Comparison of ENCODE assay signal across 8 mouse cellular contexts in genomic region chr3:65528614-65529470, GRCm38 (mm10). TPM values are rescaled to one million over a fixed set of nuclear protein-coding genes. Genes with fewer than 3 reads are reported as not detected.
DNase-seq lines count a peak whose midpoint lies in the region; ATAC-seq and TF ChIP-seq lines count a peak whose summit lies in the region.

No protein-coding gene starts in this region.

- no peaks in the 10 kb centered on the region for H3K9me3 ChIP-seq in E14TG2a.4 (ENCODE audit: low read length)
- H3K9me3 ChIP-seq in forebrain, embryonic 15.5 days: no peaks in the 10 kb centered on the region
- no peaks in the 10 kb centered on the region for H3K9me3 ChIP-seq in liver, embryonic 16.5 days (replicated peaks; ENCODE audit: control insufficient read depth, low read length)
- H3K9me3 ChIP-seq in neural tube, embryonic 12.5 days: no peaks in the 10 kb centered on the region
- H3K9me3 ChIP-seq in stomach, embryonic 16.5 days (replicated peaks; ENCODE audit: control insufficient read depth, low read length): no peaks in the 10 kb centered on the region

- intact Hi-C loops in heart, postnatal 14 days (cut with DNase I): loop anchor here (1.0 to 5.0 kb wide), 5 partner anchors 35 to 448 kb away; partner anchors contain the start of gene Ssr3

- WGBS in forebrain, embryonic 15.5 days: under 1% methylated on average over 93 of the region's 97 CpGs
- under 1% methylated on average over 97 of the region's 97 CpGs for WGBS in large intestine, adult 2 months
- WGBS in liver, embryonic 16.5 days (ENCODE audit: insufficient replicate concordance): 1% methylated on average over 87 of the region's 97 CpGs
- under 1% methylated on average over 95 of the region's 97 CpGs for WGBS in neural tube, embryonic 12.5 days
- under 1% methylated on average over 95 of the region's 97 CpGs for WGBS in stomach, embryonic 16.5 days

- TF ChIP-seq CTCF in E14TG2a.4 (conservative IDR thresholded peaks at IDR 0.05; ENCODE audit: low read length): no peak

- peaks cover 41% of the 10 kb centered on the region for H3K4me1 ChIP-seq in E14TG2a.4 (replicated peaks; ENCODE audit: low read depth, low read length)
- peaks cover 15% of the 10 kb centered on the region for H3K4me1 ChIP-seq in forebrain, embryonic 15.5 days
- H3K4me1 ChIP-seq in liver, embryonic 16.5 days (ENCODE audit: control insufficient read depth, low read depth, low read length): no peaks in the 10 kb centered on the region
- H3K4me1 ChIP-seq in neural tube, embryonic 12.5 days: peaks cover 3% of the 10 kb centered on the region; the same call in 1 of the 2 replicates
- H3K4me1 ChIP-seq in stomach, embryonic 16.5 days (ENCODE audit: control insufficient read depth, insufficient read depth, low read length): peaks cover 5% of the 10 kb centered on the region

- DNase-seq in c-Kit-positive CD71-positive TER-119-positive erythroid progenitor cells, embryonic 14.5 days (ENCODE audit: low spot score): peak; percentile 21
- peak; percentile 68 to 71 for DNase-seq in heart, postnatal 14 days
- peak; percentile 33 for DNase-seq in large intestine, adult 2 months (ENCODE audit: low read depth, low spot score)

- H3K27me3 ChIP-seq in E14TG2a.4 (ENCODE audit: insufficient read depth, low read length): peaks cover 5% of the 10 kb centered on the region; the same call in 1 of the 2 replicates
- H3K27me3 ChIP-seq in forebrain, embryonic 15.5 days: no peaks in the 10 kb centered on the region
- H3K27me3 ChIP-seq in liver, embryonic 16.5 days (ENCODE audit: control insufficient read depth, insufficient read depth, low read depth, low read length): no peaks in the 10 kb centered on the region
- no peaks in the 10 kb centered on the region for H3K27me3 ChIP-seq in neural tube, embryonic 12.5 days (replicated peaks)
- H3K27me3 ChIP-seq in stomach, embryonic 16.5 days (ENCODE audit: control insufficient read depth, insufficient read depth, low read length): no peaks in the 10 kb centered on the region

- peak overlapping the region; percentile 84 for H3K4me2 ChIP-seq in forebrain, embryonic 15.5 days (replicated peaks)
- H3K4me2 ChIP-seq in liver, embryonic 16.5 days (ENCODE audit: low read depth, low read length): peak overlapping the region; percentile 92
- peak overlapping the region; percentile 73 for H3K4me2 ChIP-seq in neural tube, embryonic 12.5 days (replicated peaks)
- H3K4me2 ChIP-seq in stomach, embryonic 16.5 days (ENCODE audit: low read depth, low read length): peak overlapping the region; percentile 66

- ATAC-seq in forebrain, embryonic 15.5 days (replicated peaks): peak; percentile 18
- ATAC-seq in liver, embryonic 16.5 days (ENCODE audit: low read depth): peak; percentile 16
- ATAC-seq in neural tube, embryonic 12.5 days (ENCODE audit: low FRiP score, low read depth): peak; percentile 45
- ATAC-seq in stomach, embryonic 16.5 days (ENCODE audit: insufficient read depth, low FRiP score): peak; percentile 39

- H3K9ac ChIP-seq in forebrain, embryonic 15.5 days (replicated peaks): peak overlapping the region; percentile 85
- peak overlapping the region; percentile 73 for H3K9ac ChIP-seq in liver, embryonic 16.5 days (ENCODE audit: low read depth, low read length)
- peak overlapping the region; percentile 91 for H3K9ac ChIP-seq in neural tube, embryonic 12.5 days
- H3K9ac ChIP-seq in stomach, embryonic 16.5 days (ENCODE audit: low read length): peak overlapping the region; percentile 95

- peak overlapping the region; percentile 99 for H3K27ac ChIP-seq in forebrain, embryonic 15.5 days (replicated peaks)
- H3K27ac ChIP-seq in liver, embryonic 16.5 days (ENCODE audit: low read length): peak overlapping the region; percentile 84
- peak overlapping the region; percentile 98 for H3K27ac ChIP-seq in neural tube, embryonic 12.5 days
- peak overlapping the region; percentile 96 for H3K27ac ChIP-seq in stomach, embryonic 16.5 days (ENCODE audit: low read length)

- peak overlapping the region; percentile 100 for H3K4me3 ChIP-seq in E14TG2a.4 (replicated peaks; ENCODE audit: low read length)
- peak overlapping the region; percentile 92 for H3K4me3 ChIP-seq in forebrain, embryonic 15.5 days
- peak overlapping the region; percentile 73 for H3K4me3 ChIP-seq in liver, embryonic 16.5 days (ENCODE audit: low read depth, low read length)
- peak overlapping the region; percentile 86 for H3K4me3 ChIP-seq in neural tube, embryonic 12.5 days
- H3K4me3 ChIP-seq in stomach, embryonic 16.5 days (replicated peaks; ENCODE audit: low read length): peak overlapping the region; percentile 66

- peaks cover 29% of the 10 kb centered on the region for H3K36me3 ChIP-seq in E14TG2a.4 (ENCODE audit: insufficient read depth, low read length)
- peaks cover 5% of the 10 kb centered on the region; the same call in 1 of the 2 replicates for H3K36me3 ChIP-seq in forebrain, embryonic 15.5 days
- no peaks in the 10 kb centered on the region for H3K36me3 ChIP-seq in liver, embryonic 16.5 days (ENCODE audit: control insufficient read depth, insufficient read depth)
- H3K36me3 ChIP-seq in neural tube, embryonic 12.5 days: peaks cover 9% of the 10 kb centered on the region; the same call in 1 of the 2 replicates
- no peaks in the 10 kb centered on the region; the same call in 1 of the 2 replicates for H3K36me3 ChIP-seq in stomach, embryonic 16.5 days (ENCODE audit: control insufficient read depth, insufficient read depth, low read length)

RNA-seq across cellular contexts. Expression of gene Tiparp, which starts 0.6 kb away (rescaled TPM):
- 33.9 and 34.7 TPM in 2 replicates for polyA plus RNA-seq in forebrain, embryonic 15.5 days (2015; fragmentation: Nextera tagmentation; extraction: Ambion mirVana)
- 10 to 100 TPM; 12.3 to 15.0 TPM for total RNA-seq in heart, postnatal 14 days (2021)
- 2.8 and 5.3 TPM in 2 replicates for polyA plus RNA-seq in large intestine, adult 2 months (2012; rRNA removed)
- 6.5 TPM in 2 replicates for polyA plus RNA-seq in liver, embryonic 16.5 days (2015; fragmentation: Nextera tagmentation; extraction: Ambion mirVana)
- polyA plus RNA-seq in neural tube, embryonic 12.5 days (2016; fragmentation: Nextera tagmentation; extraction: Ambion mirVana): 35.5 and 35.9 TPM in 2 replicates
- polyA plus RNA-seq in stomach, embryonic 16.5 days (2015; fragmentation: Nextera tagmentation; extraction: Ambion mirVana): 38.0 and 38.6 TPM in 2 replicates

Comparison
In these comparisons a context has a peak if more than half of its experiments do, and no peak if none do; other contexts are left out.
1. Peak in every context shown above with its lines: DNase-seq, ATAC-seq, H3K4me3 ChIP-seq and H3K27ac ChIP-seq.